Mouse (Mus musculus) C2C12 (cell line): ENCODE results near the gene Mff.

Source experiments
- CEBPB ChIP-seq: IDR thresholded peaks from one replicate; pipeline ENCODE4 v1.6.1; 2011; ENCODE audit warnings: low read depth, mild to moderate bottlenecking, control low read depth, moderate library complexity
- CTCF ChIP-seq: IDR thresholded peaks from one replicate; pipeline ENCODE4 v1.5.1; 2011; ENCODE audit not compliant: control insufficient read depth, insufficient read depth, insufficient read length
- FOSL1 ChIP-seq: IDR thresholded peaks from one replicate; pipeline ENCODE4 v1.8.0; 2011; ENCODE audit warnings: mild to moderate bottlenecking, low read length; ENCODE audit not compliant: poor library complexity, insufficient read depth, severe bottlenecking
- MAX ChIP-seq: IDR thresholded peaks from one replicate; pipeline ENCODE4 v1.6.1; 2011; ENCODE audit warnings: mild to moderate bottlenecking, control low read depth
- MYOD1 ChIP-seq: IDR thresholded peaks from one replicate; pipeline ENCODE4 v1.6.1; 2011; ENCODE audit warnings: low read depth; ENCODE audit not compliant: control insufficient read depth, insufficient read length
- MYOG ChIP-seq: IDR thresholded peaks from one replicate; pipeline ENCODE4 v1.6.1; 2011; ENCODE audit not compliant: control insufficient read depth, insufficient read length; ENCODE audit errors: extremely low read depth
- USF1 ChIP-seq: IDR thresholded peaks from one replicate; pipeline ENCODE4 v1.6.1; 2011; ENCODE audit warnings: low read depth, mild to moderate bottlenecking, control low read depth, moderate library complexity

DNA sequence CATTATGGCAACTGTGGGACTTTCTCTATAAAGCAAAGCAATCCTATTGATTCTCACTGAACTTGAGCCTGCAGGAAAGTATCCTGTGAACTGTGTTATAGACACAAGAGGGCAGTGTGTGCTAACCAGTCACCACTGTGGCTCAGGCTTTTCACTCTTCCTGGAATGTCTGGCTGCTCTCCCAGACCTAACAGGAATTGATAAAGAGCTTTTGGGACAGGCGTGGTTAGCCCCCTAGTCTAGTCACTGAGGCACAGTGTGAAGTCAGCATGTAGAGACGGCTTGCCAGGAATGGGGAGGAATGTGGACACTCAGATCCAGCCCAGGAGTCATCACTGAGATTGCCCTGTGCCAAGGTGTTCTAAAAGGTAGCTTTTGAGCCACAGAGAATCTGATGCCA, 62.7 kb downstream of the Mff start:
- no peak for TF ChIP-seq MAX
- TF ChIP-seq CTCF: peak; percentile 49
- no peak for TF ChIP-seq MYOD1
- TF ChIP-seq USF1: no peak
- TF ChIP-seq CEBPB: no peak
- no peak for TF ChIP-seq MYOG
- TF ChIP-seq FOSL1: no peak
